Mouse (Mus musculus) bone marrow, adult 2 months (tissue): Measurements from ENCODE around the gene Glyctk.

Experiments used
- CTCF ChIP-seq: fragments of 200-500 bp; IDR thresholded peaks from 2 replicates; pipeline ENCODE4 v1.5.1; 2011; ENCODE audit warnings: low read length, control low read depth; ENCODE audit not compliant: control insufficient read depth, insufficient read depth
- POLR2A ChIP-seq: fragments of 200-500 bp; IDR thresholded peaks from 2 replicates; pipeline ENCODE4 v1.6.1; 2011; ENCODE audit warnings: low read depth, mild to moderate bottlenecking, control low read depth, low read length, borderline replicate concordance; ENCODE audit not compliant: control insufficient read depth

GRCm38 (mm10) chr9:106183996-106184395 is 26.1 kb upstream of the Glyctk start:
- TF ChIP-seq POLR2A (no peak), CTCF (no peak)
